Mouse (Mus musculus) spleen, adult 2 months (tissue): ENCODE measurements around the gene Zfp839.
"Not testable (repeated sequence)": the region's sequence is repeated elsewhere in the genome, so short reads cannot be mapped to it uniquely, and the experiment has no call there.

Experiments
- CTCF ChIP-seq: fragments of 200-500 bp; IDR thresholded peaks from 2 replicates; pipeline ENCODE4 v1.5.1; 2011; ENCODE audit warnings: mild to moderate bottlenecking, inconsistent platforms; ENCODE audit not compliant: insufficient read depth, insufficient read length, insufficient replicate concordance; ENCODE audit errors: extremely low read depth
- POLR2A ChIP-seq: fragments of 200-500 bp; IDR thresholded peaks from 2 replicates; pipeline ENCODE4 v1.6.1; 2011; ENCODE audit warnings: low read depth, low read length, inconsistent platforms

DNA sequence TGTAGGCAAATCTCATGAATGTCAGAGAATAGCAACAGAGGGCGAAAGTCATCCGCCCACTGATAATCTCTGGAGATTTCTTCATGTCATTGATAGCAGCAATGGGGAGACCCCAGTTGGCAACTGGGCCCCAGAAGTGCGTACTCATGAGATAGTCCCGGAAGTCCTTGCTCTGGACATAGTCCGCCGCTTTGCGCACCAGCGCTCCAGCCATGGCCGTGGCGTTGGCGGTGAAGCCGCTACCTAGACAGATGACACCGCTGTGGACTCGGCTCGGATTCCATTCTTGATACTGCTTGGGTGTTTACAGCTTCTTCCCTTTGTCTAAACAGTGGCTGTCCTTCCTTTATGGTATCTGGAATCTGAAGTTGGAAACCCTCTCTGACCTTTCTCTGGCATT is 8.6 kb downstream of the Zfp839 start:
- TF ChIP-seq CTCF, POLR2A: not testable (repeated sequence)
